Mouse (Mus musculus): Measurements from ENCODE around the gene Vmn2r3.
"Not testable (repeated sequence)": the region's sequence is repeated elsewhere in the genome, so short reads cannot be mapped to it uniquely, and the experiment has no call there.

Vmn2r3 gene

DNA sequence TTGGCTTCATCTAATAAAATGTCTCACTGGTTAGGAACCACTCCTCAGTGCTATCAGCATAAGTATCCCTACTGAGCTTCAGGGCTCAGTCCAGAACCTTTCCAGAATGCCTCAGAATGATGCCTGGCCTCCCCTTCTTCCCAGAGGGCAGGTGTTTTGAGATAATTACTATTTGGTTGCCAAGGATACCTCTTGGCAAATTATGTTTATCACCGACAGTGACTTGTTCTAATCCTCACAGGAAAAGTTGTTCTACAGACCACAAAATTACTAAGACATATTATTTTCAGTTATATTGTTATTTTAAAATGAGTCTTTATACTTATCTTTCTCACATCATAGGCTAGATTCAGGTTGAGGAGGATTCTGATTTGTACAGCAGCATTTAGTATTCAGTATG lies at the start of gene Vmn2r3:
Gene Vmn2r3 (minus strand): TSS at position 101 of the 400 bp plus-strand sequence.
- DNase-seq, result no peak

GRCm38 (mm10) chr3:64332548-64332947 lies 43.0 kb upstream of the Vmn2r3 start:
- no peak for DNase-seq

- DNase-seq, result no peak
Measured at GRCm38 (mm10) chr3:64321824-64322223, 32.3 kb upstream of the Vmn2r3 start.

DNA sequence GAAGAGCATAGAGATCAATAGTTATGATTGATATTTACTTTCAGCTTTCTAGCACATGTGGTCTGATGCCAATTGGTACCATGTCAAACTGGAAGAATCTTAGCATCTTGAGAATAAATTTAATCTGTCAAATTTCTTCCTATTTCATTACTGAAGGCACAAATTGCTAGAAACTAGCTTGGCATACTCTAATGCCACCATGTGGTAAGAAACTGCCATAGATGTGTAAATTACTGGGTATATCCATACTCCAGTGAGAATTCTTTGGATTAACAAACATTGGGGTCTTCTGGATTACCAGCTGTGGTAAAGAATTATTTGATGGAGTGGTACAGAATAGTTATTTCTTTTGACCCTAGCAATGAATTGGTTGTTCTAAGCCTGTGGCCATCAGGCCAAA lies 17.3 kb upstream of the Vmn2r3 start:
- no peak for DNase-seq

DNA sequence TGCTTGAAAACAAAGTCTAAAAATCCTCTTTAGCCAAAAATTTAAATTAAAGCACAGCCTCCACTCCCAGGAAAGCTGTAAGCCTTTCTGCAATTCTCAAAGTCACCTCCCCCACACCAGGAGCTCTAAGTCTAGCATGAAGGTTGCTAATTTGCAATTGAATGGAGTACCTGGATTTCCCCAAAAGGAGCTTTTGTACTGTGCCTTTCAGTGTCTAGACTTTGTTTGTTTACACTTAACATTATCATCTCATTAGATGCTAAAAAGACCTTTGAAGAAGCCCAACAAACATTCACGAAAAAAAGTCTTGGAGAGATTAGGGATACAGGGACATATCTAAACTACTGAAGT lies 23.8 kb downstream of the Vmn2r3 start:
- no peak for DNase-seq

GRCm38 (mm10) chr3:64265056-64265761 lies 24.3 kb downstream of the Vmn2r3 start:
- not testable (repeated sequence) for DNase-seq

DNA sequence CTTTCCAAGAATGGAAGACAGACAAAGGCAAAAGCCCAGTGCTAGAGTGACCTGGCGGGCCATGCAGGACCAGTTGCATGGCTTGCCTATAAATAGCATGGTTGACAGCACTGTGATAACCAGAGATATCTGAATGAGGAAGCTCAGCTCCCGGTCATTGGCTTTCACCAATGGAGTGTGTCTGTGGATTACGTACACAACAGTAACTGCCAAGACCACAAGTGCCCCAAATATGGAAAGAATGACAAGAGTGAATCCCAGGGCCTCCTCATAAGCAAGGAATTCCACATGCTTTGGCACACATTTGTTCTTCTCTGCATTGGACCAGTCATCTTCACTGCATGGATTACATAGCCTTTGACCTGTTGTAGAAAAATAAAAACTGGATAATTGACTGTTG lies 29.9 kb downstream of the Vmn2r3 start:
- DNase-seq, result no peak

GRCm38 (mm10) chr3:64251646-64252045 lies 37.9 kb downstream of the Vmn2r3 start:
- no peak for DNase-seq

GRCm38 (mm10) chr3:64250461-64250860 lies 39.0 kb downstream of the Vmn2r3 start:
- not testable (repeated sequence) for DNase-seq

GRCm38 (mm10) chr3:64235459-64235858 lies 54.0 kb downstream of the Vmn2r3 start:
- not testable (repeated sequence) for DNase-seq

DNA sequence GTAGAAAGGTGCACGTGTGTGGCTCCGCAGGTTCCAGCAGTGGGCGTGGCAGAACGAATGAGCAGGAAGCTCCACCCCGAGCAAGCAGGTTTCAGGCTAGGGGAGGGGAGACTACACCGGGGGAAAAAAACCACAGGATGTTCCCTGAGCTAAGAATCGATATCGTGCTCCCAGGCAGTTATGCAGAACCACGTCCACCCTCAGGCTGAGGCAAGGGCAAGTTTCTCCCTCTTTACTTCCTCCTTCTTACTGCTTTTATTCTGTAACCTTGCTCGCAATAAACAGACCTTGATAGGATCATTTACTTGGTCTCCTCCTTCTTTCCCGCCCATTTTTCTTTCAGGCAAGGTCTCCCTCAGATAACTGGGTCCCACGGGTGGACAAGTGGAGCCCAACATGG lies 55.9 kb downstream of the Vmn2r3 start:
- not testable (repeated sequence) for DNase-seq

GRCm38 (mm10) chr3:64227243-64227642 lies 62.3 kb downstream of the Vmn2r3 start:
- DNase-seq, result no peak
